Mouse (Mus musculus) inflammation-experienced regulatory T-cells, adult 6 months (primary cell): ENCODE measurements around the gene Olfr73. TPM values are rescaled to one million over a fixed set of nuclear protein-coding genes. Genes with fewer than 3 reads are reported as not detected.
"Not testable (repeated sequence)": the region's sequence is repeated elsewhere in the genome, so short reads cannot be mapped to it uniquely, and the experiment has no call there.

Experiments
- ATAC-seq: one replicate; pipeline ENCODE4 v1.8.0; 2017
- polyA plus RNA-seq, 3 experiments: library from polyadenylated mRNA; unstranded; fragments of 100-300 nt; shearing (Covaris generic); gene quantifications; one replicate each; pipeline ENCODE4 v1.2.1; 2017

The Olfr73 gene
- polyA plus RNA-seq, result not detected

DNA sequence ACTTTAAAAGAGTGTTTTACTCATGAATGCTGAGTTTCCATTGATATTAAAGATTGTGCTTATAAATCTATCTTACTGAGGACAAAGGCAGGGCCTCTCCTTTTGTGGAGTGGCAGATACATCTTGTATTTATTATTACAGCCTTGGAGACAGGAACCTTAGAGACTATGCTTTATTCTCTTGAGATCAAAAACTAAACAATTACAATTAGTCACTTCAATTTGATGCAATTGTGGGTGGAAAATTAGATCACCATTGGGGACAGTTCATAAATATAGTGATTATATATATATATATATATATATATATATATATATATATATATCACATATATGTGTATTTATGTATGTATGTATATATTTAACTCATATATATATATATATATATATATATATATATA lies at the start of gene Olfr73:
TSS of gene Olfr73 (minus strand) at position 101 of the 400 bp plus-strand sequence.
- no peak for ATAC-seq

DNA sequence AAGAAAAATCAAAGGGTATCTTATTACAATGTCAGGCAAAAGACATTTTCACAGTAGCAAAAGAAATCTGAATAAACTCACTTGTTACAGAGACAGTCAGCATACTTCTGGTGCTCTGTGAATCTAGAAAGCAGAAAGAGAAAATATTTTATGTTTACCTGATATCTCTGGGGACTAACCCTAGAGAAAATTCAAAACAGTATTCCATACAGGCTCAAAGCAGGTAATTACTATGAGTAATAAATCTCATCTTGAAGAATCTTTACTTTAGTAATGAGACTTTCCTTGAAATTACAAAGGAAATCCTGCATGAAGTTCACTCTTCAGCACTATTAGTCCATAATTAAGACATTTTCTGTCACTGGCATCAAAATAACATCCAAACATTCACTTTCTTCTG lies 34.2 kb upstream of the Olfr73 start, which contains the start of gene Olfr1163:
TSS of gene Olfr1163 (minus strand) at position 101 of the 400 bp plus-strand sequence.
- ATAC-seq, result no peak

DNA sequence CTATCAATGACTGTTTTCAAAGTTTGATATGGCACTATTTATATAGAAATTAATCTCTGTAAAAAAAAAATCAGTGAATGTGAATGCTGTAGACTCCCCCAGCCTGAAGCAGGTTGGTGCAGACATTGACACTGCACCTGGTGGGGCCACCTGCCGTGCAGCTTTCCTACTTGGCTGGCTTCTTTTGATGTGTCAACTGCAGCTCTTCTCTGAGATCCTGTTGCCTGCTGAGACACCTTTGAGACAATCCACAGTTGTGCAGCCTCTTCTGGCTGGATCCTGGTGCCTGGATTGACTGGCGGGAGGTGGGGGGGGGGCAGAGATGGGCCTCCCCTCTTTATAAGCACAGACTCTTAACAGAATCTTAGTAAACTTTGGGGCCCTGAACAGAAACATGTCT lies 26.1 kb upstream of the Olfr73 start:
- ATAC-seq, result no peak

DNA sequence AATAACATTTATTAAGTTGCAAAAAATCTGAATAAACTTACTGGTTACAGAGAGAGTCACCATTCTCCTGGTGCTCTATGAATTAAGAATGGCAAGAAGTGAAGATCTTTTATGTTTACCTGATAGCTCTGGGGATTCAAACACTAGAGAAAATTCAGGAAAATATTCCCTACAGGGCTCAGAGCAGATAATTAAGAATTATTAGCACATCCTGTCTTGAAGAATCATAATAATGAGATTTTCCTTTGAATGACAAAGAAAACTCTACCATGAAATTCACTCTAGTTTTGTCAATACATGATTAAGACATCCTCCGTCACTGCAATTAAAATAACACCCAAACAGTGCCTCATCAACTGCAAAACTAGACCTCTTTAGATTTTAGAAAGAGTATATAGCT lies 13.5 kb upstream of the Olfr73 start, which contains the start of gene Olfr1162:
TSS of gene Olfr1162 (minus strand) at position 101 of the 400 bp plus-strand sequence.
- no peak for ATAC-seq

DNA sequence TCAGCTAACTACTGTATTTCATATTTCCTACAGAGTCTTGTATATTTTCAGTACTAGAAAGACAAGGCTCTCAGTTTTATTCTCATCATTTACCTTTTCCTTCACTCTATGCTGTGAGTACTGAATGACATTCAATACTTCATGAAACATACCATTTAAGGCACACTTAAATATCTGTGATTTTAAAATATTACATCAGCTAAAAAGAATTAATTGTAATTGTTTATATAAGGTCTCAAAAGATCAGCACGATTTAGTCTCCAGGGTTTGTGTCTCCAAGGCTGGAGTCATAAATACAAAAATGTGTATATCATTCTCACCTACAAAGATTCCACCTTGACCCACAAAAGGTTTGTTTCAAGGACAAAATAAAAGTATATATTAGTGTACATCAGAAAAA lies 15.0 kb downstream of the Olfr73 start, which contains the start of gene Olfr1161:
TSS of gene Olfr1161 (plus strand) at position 301 of the 400 bp plus-strand sequence.
- not testable (repeated sequence) for ATAC-seq

DNA sequence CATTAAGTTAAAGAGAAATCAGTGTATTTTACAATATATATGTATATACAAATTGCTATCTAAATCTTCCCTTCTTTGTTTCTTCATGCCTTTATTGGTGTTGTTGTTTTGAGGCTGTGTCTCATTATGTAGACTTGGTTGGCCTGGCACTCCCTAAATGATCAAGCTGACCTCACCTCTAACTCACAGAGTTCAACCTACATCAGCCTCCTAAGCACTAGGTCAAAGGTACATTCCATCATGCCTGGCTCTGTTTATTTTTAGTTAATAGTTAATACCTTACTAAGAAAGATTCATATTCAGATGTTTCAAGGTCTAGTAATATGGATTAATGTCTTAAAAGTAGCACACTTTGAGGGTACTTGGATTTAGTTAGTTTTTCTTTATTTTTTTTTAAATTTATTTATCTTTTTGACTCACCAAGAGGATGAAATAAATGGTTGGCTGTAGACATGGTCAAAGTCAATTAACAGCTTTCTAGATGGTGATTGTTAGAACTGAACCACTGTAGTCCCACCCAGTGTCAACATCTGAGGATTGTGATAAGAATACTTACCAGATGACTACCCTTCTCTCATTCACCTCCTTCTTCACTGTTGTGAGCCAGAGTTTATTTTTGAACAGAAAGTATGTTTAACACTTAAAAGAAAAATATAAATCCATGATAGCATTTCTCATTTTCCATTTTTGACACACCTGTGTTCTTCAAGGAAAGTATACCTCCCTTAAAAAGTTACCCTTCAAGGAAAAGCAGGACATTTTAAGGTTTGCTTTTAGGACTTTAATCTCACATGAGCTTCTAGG lies 29.8 kb downstream of the Olfr73 start, which contains the start of gene Olfr1160:
TSS of gene Olfr1160 (minus strand) at position 754 of the 804 bp plus-strand sequence.
- no peak for ATAC-seq

DNA sequence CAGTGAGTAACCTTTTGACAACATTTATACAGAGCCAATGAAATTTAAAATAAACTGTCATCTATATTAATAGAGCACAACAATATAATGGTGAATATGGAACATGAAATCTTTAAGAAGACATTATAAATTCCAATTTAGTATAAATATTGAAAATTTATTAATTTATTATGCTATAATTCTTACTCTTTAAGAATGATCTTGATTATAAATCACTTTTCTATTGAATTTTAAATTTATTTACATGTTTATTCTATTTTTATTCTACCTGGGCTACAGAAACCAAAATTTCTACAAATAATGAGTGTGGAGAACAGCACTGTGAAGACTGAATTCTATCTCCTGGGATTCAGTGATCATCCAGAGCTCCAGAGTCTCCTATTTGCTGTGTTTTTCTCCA lies 47.7 kb downstream of the Olfr73 start, which contains the start of gene Olfr1158:
TSS of gene Olfr1158 (plus strand) at position 301 of the 400 bp plus-strand sequence.
- no peak for ATAC-seq

Other genes with a start within 250 kb of the Olfr73 start
- not detected for gene Olfr1143, start 237.1 kb downstream of the Olfr73 start, polyA plus RNA-seq
- gene Olfr1145, start 227.9 kb downstream of the Olfr73 start, polyA plus RNA-seq, result not detected
- not detected for gene Olfr1148, start 207.2 kb downstream of the Olfr73 start, polyA plus RNA-seq
- not detected for gene Olfr1150-ps1, start 193.7 kb downstream of the Olfr73 start, polyA plus RNA-seq
- not detected for gene Olfr1151, start 181.8 kb downstream of the Olfr73 start, polyA plus RNA-seq
- gene Olfr1152, start 171.2 kb downstream of the Olfr73 start, polyA plus RNA-seq, result not detected
- not detected for gene Olfr1153, start 142.7 kb downstream of the Olfr73 start, polyA plus RNA-seq
- gene Olfr1154, start 132.5 kb downstream of the Olfr73 start, polyA plus RNA-seq, result not detected
- gene Olfr1155, start 92.6 kb downstream of the Olfr73 start, polyA plus RNA-seq, result not detected
- under 1 TPM in 1 of 3 experiments, not detected in 2; 0.23 TPM for gene Olfr1156, start 84.6 kb downstream of the Olfr73 start, polyA plus RNA-seq
- not detected for gene Olfr1157, start 69.4 kb downstream of the Olfr73 start, polyA plus RNA-seq
- gene Olfr74, start 63.0 kb downstream of the Olfr73 start, polyA plus RNA-seq, result not detected
- not detected for gene Olfr1158, start 47.6 kb downstream of the Olfr73 start, polyA plus RNA-seq
- not detected for gene Olfr1160, start 29.4 kb downstream of the Olfr73 start, polyA plus RNA-seq
- not detected for gene Olfr1161, start 14.9 kb downstream of the Olfr73 start, polyA plus RNA-seq
- gene Olfr1162, start 13.4 kb upstream of the Olfr73 start, polyA plus RNA-seq, result not detected
- not detected for gene Olfr1163, start 34.1 kb upstream of the Olfr73 start, polyA plus RNA-seq
- not detected for gene Olfr1164, start 56.3 kb upstream of the Olfr73 start, polyA plus RNA-seq
- not detected for gene Olfr1166, start 90.6 kb upstream of the Olfr73 start, polyA plus RNA-seq
- under 1 TPM in 1 of 3 experiments, not detected in 2; 0.15 TPM for gene Olfr1167, start 117.5 kb upstream of the Olfr73 start, polyA plus RNA-seq
- gene Olfr1168, start 144.2 kb upstream of the Olfr73 start, polyA plus RNA-seq, result under 1 TPM in 1 of 3 experiments, not detected in 2; 0.38 TPM
- not detected for gene Olfr1170, start 190.6 kb upstream of the Olfr73 start, polyA plus RNA-seq
- under 1 TPM in 1 of 3 experiments, not detected in 2; 0.16 TPM for gene Olfr1173, start 242.2 kb upstream of the Olfr73 start, polyA plus RNA-seq